Mouse (Mus musculus) NIH3T3 (cell line): ENCODE data around the gene Pygo2.

Experiments used
- DNase-seq: peaks from one replicate; pipeline ENCODE4 v3.0.0-alpha.2; 2012; ENCODE audit warnings: low read depth

The Pygo2 gene

GRCm38 (mm10) chr3:89456726-89457665 is 27.0 kb downstream of the Pygo2 start:
- peak; percentile 80 for DNase-seq

GRCm38 (mm10) chr3:89458372-89458964 is 28.5 kb downstream of the Pygo2 start:
- no peak for DNase-seq

- DNase-seq: peak; percentile 97
Measured at GRCm38 (mm10) chr3:89458965-89459807, 29.2 kb downstream of the Pygo2 start.

- DNase-seq: peak; percentile 60
Measured at GRCm38 (mm10) chr3:89468268-89468667, 38.3 kb downstream of the Pygo2 start.

- no peak for DNase-seq
Measured at GRCm38 (mm10) chr3:89472280-89472679, 42.3 kb downstream of the Pygo2 start.

- no peak for DNase-seq
Measured at GRCm38 (mm10) chr3:89473838-89474237, 43.8 kb downstream of the Pygo2 start.

- no peak for DNase-seq
Measured at GRCm38 (mm10) chr3:89479055-89479454, 49.0 kb downstream of the Pygo2 start.

GRCm38 (mm10) chr3:89481488-89481887 is 51.5 kb downstream of the Pygo2 start:
- DNase-seq: peak; percentile 57

- DNase-seq: no peak
Measured at GRCm38 (mm10) chr3:89482249-89482648, 52.2 kb downstream of the Pygo2 start.
